Mouse (Mus musculus) gastrocnemius, postnatal 10 days (tissue): ENCODE results near the gene Fez2. TPM values are rescaled to one million over a fixed set of nuclear protein-coding genes. Genes with fewer than 3 reads are reported as not detected.

ENCODE experiments used
- DNase-seq: peaks from one replicate; pipeline ENCODE4 v3.0.0; 2021; ENCODE audit warnings: mixed read lengths
- total RNA-seq, 2 experiments: library from RNA; stranded (reverse); gene quantifications; 2 replicates each; pipeline ENCODE4 v1.2.3; 2021

The Fez2 gene
- total RNA-seq, 2 experiments from 2014 or later, result 54.8 to 61.1 TPM

DNA sequence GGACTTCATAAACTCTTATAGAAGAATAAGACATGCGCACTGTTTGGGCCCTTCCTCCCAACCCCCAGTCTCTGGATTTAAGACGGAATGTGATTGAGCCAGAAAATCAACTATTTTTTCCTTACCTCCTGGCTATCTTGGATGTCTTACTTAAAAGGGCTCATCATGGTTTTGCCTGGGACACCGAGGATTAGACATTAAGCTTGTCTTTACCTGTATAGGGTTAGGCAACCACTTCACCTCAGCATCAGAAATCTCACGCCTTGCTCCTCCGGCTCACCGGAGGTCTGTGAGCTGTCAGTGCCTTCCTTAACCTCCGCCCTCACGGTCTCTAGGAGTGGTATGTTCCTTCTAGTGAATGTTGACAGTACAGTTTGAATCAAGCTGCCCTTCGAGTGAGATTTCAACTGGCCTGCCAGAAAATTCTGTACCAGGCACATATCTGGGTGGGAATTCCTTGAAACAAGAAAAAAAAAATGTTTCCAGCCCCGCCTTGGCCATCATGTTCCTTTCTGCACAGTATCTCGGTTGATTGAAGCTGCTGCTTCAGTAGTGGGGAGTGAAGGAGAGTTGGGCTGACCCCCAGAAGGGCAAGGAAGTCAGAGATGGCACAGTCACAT, 96.6 kb downstream of the Fez2 start:
- no peak for DNase-seq

Other genes starting within 250 kb of the Fez2 start
- 10 to 100 TPM; 19.8 to 22.5 TPM for gene Crim1, start 217.9 kb downstream of the Fez2 start, total RNA-seq
- gene Vit, start 89.9 kb upstream of the Fez2 start, total RNA-seq, result 1 to 10 TPM; 2.3 to 2.7 TPM